Mouse (Mus musculus) hindlimb bud, embryonic 11.5 days (tissue): ENCODE measurements around the gene Ttc39a.
A peak's percentile ranks its signal among the peaks of the same experiment; 100 is the strongest.

ENCODE experiments used
- DNase-seq: peaks from one replicate; pipeline ENCODE4 v3.0.0-alpha.2; 2012; ENCODE audit warnings: low read depth, low spot score; ENCODE audit errors: extremely low spot score

Ttc39a gene

GRCm38 (mm10) chr4:109448531-109448930 lies 42.1 kb downstream of the Ttc39a start:
- no peak for DNase-seq

- no peak for DNase-seq
Measured at GRCm38 (mm10) chr4:109456821-109457220, 50.4 kb downstream of the Ttc39a start.

- DNase-seq, result no peak
Measured at GRCm38 (mm10) chr4:109460421-109461179, 54.2 kb downstream of the Ttc39a start.

GRCm38 (mm10) chr4:109463892-109464291 lies 57.5 kb downstream of the Ttc39a start:
- no peak for DNase-seq

DNA sequence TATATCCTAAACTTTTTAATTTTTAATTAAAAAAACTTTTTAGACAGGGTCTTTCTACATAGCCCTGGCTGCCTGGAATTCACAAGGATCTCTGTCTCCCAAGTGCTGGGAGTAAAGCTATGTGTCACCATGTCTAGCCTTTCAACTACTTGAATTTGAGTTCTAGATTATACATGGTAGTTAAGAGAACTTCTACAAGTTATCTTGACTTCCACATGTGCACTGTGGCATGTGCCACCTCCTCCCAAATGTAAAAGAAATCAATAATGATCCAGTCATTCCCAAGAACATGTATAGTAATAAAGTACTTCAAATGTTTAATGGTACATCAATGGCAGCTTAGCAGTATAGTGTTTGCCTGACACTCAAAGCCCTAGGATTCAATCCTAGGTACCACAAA lies 61.3 kb downstream of the Ttc39a start:
- DNase-seq, result no peak

DNA sequence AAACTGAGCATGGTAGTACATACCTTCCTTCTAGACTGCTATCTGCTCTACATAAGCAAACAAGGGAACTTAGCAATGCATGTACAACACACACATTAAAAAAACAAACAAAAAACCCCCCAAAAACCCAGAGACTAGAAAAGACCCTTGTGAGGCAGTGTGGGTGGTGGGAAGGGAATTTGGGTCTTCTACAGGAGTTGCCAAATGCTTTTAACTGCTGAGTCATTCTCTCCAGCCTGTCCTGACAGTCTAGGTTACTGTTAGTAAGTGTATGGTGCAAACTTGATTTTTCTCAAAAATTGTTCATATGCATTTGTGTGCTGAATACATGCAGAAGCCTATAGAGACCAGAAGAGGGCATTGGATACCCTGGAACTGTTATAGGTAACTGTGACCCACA lies 65.2 kb downstream of the Ttc39a start:
- DNase-seq, result no peak

DNA sequence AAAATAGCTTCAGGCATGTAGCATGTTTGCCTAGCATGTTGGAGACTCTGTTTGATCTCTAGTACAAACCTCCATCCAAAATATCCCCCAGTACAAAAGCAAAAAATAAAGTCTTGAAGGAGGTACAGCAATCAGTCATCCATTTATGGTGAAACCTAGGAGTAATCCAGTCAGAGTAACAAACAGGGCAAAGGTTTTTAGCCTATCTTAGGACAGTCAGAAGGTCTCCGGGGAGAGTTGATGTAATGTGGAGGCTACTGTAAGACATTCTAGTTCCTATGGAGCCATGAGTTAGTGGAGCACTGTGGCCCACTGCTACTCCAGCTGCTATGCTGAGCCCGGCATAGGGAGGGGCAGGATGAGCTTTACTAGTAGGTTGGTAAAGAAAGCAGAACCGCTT lies 66.1 kb downstream of the Ttc39a start:
- DNase-seq, result no peak

GRCm38 (mm10) chr4:109475078-109475477 lies 68.7 kb downstream of the Ttc39a start:
- DNase-seq, result no peak

GRCm38 (mm10) chr4:109475577-109476553 lies 69.4 kb downstream of the Ttc39a start:
- no peak for DNase-seq

DNA sequence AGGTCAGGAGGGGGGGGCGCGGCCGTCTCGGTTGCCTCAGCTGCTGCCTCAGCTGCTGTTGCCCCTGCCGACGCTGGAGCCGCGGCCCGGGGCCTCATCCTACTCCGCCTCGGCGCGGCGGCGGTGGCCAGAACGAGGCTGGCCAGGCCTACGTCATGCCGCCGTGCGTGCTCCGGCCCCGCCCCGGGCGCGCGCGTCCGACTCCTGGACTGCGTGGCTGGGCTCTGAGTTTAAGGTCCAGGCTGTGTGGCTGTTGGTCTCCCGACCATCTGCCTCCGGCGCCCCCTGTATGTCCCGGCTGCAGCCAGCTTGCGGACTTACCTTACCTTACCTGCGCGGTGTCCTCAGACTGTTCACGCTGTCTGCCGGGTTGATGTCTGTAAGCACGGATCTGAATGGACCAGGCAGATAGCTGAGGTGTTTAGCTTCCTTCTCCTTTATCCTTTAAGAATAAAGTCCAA lies 70.2 kb downstream of the Ttc39a start:
- peak; percentile 37 for DNase-seq

DNA sequence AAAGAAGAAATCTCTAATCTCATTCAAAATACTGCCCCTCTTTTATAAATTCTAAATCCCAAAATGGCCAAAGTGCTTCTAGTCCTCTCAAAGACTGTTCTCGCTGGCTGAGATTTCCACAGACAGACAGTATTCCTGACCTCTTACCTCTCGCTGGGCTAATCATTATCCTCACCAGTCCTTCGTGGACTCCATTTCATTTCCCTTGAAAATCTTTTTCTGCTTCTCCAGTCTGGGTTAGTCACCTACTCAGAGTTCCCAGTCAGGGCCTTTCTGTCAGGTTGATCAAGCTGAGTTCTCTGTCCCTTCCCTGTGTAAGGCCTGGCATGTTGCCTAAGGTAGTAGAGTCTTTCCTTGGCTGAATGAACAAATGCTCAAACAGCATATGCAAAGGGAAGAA lies 71.0 kb downstream of the Ttc39a start:
- no peak for DNase-seq

GRCm38 (mm10) chr4:109481424-109481823 lies 75.0 kb downstream of the Ttc39a start:
- no peak for DNase-seq

GRCm38 (mm10) chr4:109482701-109483100 lies 76.3 kb downstream of the Ttc39a start:
- DNase-seq, result no peak

DNA sequence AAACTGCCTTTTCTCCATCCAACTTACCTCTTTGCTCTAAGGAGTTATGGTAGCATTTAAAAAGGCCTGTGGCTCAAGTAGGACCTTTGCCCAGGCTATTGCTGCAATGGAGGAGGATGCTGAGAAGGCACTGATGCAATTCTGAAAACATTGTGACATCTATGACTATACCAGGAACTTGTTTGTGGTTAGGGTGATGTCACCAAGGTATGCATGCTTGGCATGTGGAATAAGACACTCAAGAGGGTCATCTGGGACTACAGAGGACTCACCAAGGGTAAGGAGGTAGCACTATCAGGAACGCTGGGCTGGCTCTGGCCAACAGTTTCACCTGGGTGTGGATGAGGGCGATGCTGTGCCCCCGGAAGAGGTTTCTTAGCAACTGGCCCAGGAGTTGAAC lies 78.2 kb downstream of the Ttc39a start, which contains the start of gene Rnf11:
Rnf11 (minus strand) TSS at position 108 of the 400 bp plus-strand sequence.
- no peak for DNase-seq

GRCm38 (mm10) chr4:109488812-109489211 lies 82.4 kb downstream of the Ttc39a start:
- no peak for DNase-seq

DNA sequence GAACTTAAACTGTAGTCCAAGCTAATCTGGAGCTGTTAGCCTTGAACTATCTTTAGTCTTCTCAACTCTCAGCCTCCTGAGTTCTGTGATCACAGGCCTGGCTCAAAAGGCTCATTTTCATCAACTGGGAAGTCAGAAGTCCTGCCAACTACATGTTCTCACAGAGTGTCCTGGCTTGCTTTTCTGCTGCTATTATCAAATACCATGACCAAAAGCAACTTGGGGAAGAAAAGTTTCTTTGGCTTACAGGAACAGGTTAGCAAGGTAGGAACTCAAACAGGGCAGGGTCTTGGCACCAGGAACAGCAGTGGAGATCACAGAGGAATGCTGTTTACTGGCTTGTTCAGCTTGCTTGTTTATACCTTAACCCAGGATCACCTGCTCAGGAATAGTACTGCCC lies 87.2 kb downstream of the Ttc39a start:
- DNase-seq, result no peak
